Mouse (Mus musculus): ENCODE data around the gene Cul3.

DNA sequence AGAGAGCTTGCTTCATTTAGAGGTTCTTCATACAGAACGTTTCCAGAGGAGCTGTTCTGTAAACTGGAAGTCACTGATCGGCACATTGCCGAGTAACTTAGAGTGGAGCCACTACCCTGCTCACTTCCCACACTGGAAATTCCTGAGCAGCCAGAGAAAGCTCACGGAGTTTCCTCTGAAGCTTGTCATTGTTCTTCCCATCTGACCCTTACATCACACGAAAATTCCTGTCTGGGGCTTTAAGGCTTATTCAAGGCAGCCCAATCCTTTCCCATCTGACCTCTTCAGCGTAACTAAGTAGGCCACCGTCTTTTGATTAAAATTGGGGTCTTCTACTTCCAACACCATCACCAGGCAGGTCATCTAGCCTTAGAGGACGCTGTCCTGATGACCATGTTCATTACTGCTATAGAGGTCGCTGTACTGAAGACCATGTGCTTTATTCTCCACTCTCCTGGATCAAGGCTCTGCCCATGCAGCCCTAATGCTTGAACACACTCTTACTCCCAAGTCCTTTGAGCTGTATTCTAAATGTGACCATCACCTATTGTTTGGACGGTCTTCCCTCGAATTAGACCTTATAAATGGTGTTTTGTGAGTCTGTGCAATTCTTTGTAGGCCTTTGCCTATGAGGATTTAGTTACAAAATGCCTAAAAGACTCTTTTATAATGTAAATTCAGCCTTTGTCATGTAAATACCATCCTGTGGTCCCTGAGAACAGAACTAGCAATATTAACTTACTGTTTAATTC lies 103.2 kb downstream of the Cul3 start:
- TF ChIP-seq CTCF (conservative IDR thresholded peaks at IDR 0.05 in 1 of 2, IDR thresholded peaks at IDR 0.05 in 1 of 2; ENCODE audit: low read depth in 2 of 2, low read length in 2 of 2) (no peak), ZC3H11A (IDR thresholded peaks at IDR 0.05; ENCODE audit: low read depth, low read length) (no peak), RCOR1 (conservative IDR thresholded peaks at IDR 0.05; ENCODE audit: low read depth, low read length) (no peak)

Measured in CH12.LX (cell line).